Mouse (Mus musculus) forebrain, embryonic 12.5 days (tissue): ENCODE measurements around the gene Il27. TPM values are rescaled to one million over a fixed set of nuclear protein-coding genes. Genes with fewer than 3 reads are reported as not detected.
"Not testable (repeated sequence)": the region's sequence is repeated elsewhere in the genome, so short reads cannot be mapped to it uniquely, and the experiment has no call there.

Experiments used
- ATAC-seq: fragments of 200-750 bp; cut with Nextera tagmentation; 2 replicates; pipeline ENCODE4 v1.8.0; 2017; ENCODE audit warnings: moderate TSS enrichment; ENCODE audit not compliant: low FRiP score
- H3K27ac ChIP-seq: fragments of 300-500 bp; sonication (generic); 2 replicates; pipeline ENCODE4 v1.5.1; 2016; ENCODE audit warnings: mild to moderate bottlenecking
- H3K27me3 ChIP-seq: fragments of 300-500 bp; sonication (generic); 2 replicates; pipeline ENCODE4 v1.6.1; 2016; ENCODE audit warnings: mild to moderate bottlenecking
- H3K36me3 ChIP-seq: fragments of 300-500 bp; sonication (generic); replicated peaks from 2 replicates; pipeline ENCODE4 v1.6.1; 2016; ENCODE audit warnings: mild to moderate bottlenecking
- H3K4me1 ChIP-seq: fragments of 300-500 bp; sonication (generic); 2 replicates; pipeline ENCODE4 v1.6.1; 2016
- H3K4me2 ChIP-seq: fragments of 300-500 bp; sonication (generic); 2 replicates; pipeline ENCODE4 v1.6.1; 2016; ENCODE audit warnings: mild to moderate bottlenecking, moderate library complexity
- H3K4me3 ChIP-seq: fragments of 300-500 bp; sonication (generic); replicated peaks from 2 replicates; pipeline ENCODE4 v1.5.1; 2016; ENCODE audit warnings: mild to moderate bottlenecking
- H3K9ac ChIP-seq: fragments of 300-500 bp; sonication (generic); 2 replicates; pipeline ENCODE4 v1.6.1; 2016; ENCODE audit warnings: mild to moderate bottlenecking
- H3K9me3 ChIP-seq: fragments of 300-500 bp; sonication (generic); 2 replicates; pipeline ENCODE4 v1.6.1; 2016
- WGBS: fragments of 180-500 bp; shearing (Covaris S2); methylation state at CpG from one replicate; pipeline ENCODE4 v1.1.7; 2016; 5-methylcytosine and 5-hydroxymethylcytosine counted together
- polyA plus RNA-seq: library from polyadenylated mRNA; unstranded; fragments of >200 nt; fragmentation: Nextera tagmentation; extraction: Ambion mirVana; gene quantifications from 2 replicates; pipeline ENCODE4 v1.2.1, GENCODE M21; 2016

Gene Il27
- not detected in 2 replicates for polyA plus RNA-seq

DNA sequence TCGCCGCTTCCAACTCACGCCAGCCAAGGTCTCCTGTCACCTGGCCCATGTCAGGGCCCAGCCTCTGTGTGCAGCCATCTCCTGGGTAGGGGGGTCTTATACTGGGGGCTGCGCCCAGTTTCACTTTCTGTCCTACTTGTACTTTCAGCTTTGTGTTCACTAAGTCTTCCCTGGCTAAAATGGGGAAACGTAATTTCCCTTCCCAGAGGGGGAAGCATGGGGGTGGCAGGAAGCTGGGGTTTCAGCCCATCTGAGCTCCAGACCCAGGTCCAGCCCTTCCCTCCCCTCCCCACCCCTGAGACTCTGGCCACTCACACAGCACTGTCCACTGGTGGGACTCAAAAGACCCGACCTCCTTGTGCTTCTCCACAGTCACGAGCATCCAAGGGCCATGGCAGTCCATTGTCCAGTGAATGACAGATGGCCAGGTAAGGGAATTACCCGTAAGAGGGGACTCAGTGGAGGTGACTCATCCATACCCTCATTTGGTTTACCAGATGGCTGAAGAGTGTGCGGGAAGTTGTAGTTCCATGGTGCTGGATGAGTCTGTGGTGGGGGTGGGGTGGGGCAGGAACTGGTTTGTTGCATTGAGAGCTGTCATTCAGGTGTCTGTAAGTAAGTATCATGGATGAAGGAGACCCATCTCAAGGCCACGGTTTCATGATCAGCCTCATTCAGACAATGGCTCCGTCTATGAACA is at the start of gene Il27:
TSS of gene Il27 (minus strand) at position 80 of the 700 bp plus-strand sequence.
- H3K36me3 ChIP-seq = no peaks in the 10 kb centered on the region
- H3K4me1 ChIP-seq = no peaks in the 10 kb centered on the region
- no peak within 1 kb of the TSS for H3K4me3 ChIP-seq
- WGBS = 87% methylated on average over 11 of the region's 11 CpGs
- H3K4me2 ChIP-seq = no peak within 1 kb of the TSS
- no peak for ATAC-seq
- H3K9ac ChIP-seq = no peak within 1 kb of the TSS
- no peak within 1 kb of the TSS for H3K27ac ChIP-seq
- peaks cover 29% of the 10 kb centered on the region for H3K27me3 ChIP-seq
- no peaks in the 10 kb centered on the region for H3K9me3 ChIP-seq

DNA sequence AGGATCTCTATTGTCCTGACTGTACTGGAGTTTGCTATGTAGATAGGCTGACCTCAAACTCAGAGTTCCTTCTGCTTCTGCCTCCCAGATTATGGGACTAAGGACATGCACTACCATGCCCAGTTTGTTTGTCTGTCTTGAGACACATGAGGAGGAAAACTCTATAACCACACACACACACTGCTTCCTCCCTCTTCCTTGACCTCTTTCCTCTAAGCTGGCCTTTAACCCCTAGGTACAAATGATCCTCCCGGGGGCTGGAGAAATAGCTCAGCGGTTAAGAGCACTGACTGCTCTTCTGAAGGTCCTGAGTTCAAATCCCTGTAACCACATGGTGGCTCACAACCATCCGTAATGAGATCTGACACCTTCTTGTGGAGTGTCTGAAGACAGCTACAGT is 49.6 kb upstream of the Il27 start:
- Histone ChIP-seq H3K9me3 (no peaks in the 10 kb centered on the region), H3K9ac (no peak overlapping the region), H3K4me3 (no peak overlapping the region), H3K27me3 (no peaks in the 10 kb centered on the region), H3K27ac (no peak overlapping the region), H3K36me3 (no peaks in the 10 kb centered on the region), H3K4me2 (no peak overlapping the region), H3K4me1 (no peaks in the 10 kb centered on the region)
- WGBS = 81% methylated on average over 3 of the region's 3 CpGs
- ATAC-seq = no peak

- not testable (repeated sequence) for H3K4me1 ChIP-seq, H3K27ac ChIP-seq, H3K36me3 ChIP-seq, H3K4me3 ChIP-seq, H3K27me3 ChIP-seq, H3K4me2 ChIP-seq, H3K9ac ChIP-seq, H3K9me3 ChIP-seq, ATAC-seq
- WGBS = 76% methylated on average over 3 of the region's 3 CpGs
Measured at GRCm38 (mm10) chr7:126643244-126643617, 48.5 kb upstream of the Il27 start.

GRCm38 (mm10) chr7:126642545-126643243 is 48.0 kb upstream of the Il27 start:
- no peaks in the 10 kb centered on the region for H3K4me1 ChIP-seq
- no peak for ATAC-seq
- no peak overlapping the region for H3K4me3 ChIP-seq
- WGBS = 81% methylated on average over 5 of the region's 5 CpGs
- no peaks in the 10 kb centered on the region for H3K27me3 ChIP-seq
- no peaks in the 10 kb centered on the region for H3K36me3 ChIP-seq
- no peak overlapping the region for H3K4me2 ChIP-seq
- no peak overlapping the region for H3K27ac ChIP-seq
- H3K9me3 ChIP-seq = no peaks in the 10 kb centered on the region
- H3K9ac ChIP-seq = no peak overlapping the region

DNA sequence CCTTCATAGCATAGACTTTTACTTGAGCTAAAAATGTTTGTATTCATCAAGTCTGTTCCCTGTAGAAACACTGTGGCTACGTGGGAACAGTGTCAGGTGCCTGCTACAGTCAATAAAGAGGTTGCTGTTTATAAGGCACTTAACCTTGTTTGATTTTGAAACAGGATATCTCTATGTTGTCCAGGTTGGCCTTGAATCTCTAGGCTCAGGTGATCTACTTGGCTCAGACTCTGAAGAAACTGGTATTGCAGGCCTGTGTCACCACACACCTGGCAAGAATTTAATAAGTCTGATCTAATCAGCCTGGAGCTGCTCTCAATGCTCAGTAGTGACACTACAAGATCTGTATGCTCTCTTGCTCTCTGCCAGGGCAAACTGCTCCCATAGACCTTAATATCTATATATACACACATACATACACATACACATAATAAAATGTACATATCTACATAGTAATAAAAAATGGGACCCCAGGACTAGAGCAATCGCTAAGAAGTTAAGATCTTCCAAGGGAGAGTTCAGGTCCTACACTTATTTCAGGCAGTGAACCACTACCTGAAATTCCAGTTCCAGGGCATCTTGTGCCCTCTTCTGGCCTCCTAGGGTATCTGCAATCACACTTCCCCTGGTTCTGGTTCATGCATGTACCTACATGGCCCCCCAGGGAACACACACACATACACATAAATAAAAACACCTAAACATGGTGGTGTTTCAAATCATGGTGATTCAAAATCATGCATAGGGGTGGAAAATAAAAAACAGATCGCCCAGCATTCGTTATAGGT is 42.2 kb upstream of the Il27 start:
- 25% methylated on average over 4 of the region's 4 CpGs for WGBS
- H3K4me2 ChIP-seq = no peak overlapping the region
- H3K36me3 ChIP-seq = no peaks in the 10 kb centered on the region
- 0 out of 2 replicates have a peak, but pooled peaks cover 5% of the 10 kb centered on the region for H3K27me3 ChIP-seq
- no peak overlapping the region for H3K27ac ChIP-seq
- ATAC-seq = no peak
- H3K9me3 ChIP-seq = no peaks in the 10 kb centered on the region
- H3K4me3 ChIP-seq = no peak overlapping the region
- no peak overlapping the region for H3K9ac ChIP-seq
- no peaks in the 10 kb centered on the region for H3K4me1 ChIP-seq

GRCm38 (mm10) chr7:126635375-126635774 is 40.6 kb upstream of the Il27 start:
- Histone ChIP-seq H3K9me3 (no peaks in the 10 kb centered on the region), H3K4me2 (no peak overlapping the region), H3K27ac (no peak overlapping the region), H3K9ac (no peak overlapping the region), H3K4me1 (no peaks in the 10 kb centered on the region), H3K27me3 (0 out of 2 replicates have a peak, but pooled peaks cover 5% of the 10 kb centered on the region), H3K4me3 (no peak overlapping the region), H3K36me3 (no peaks in the 10 kb centered on the region)
- ATAC-seq = no peak

GRCm38 (mm10) chr7:126632478-126632877 is 37.7 kb upstream of the Il27 start:
- no peaks in the 10 kb centered on the region for H3K9me3 ChIP-seq
- WGBS = 78% methylated on average over 2 of the region's 2 CpGs

GRCm38 (mm10) chr7:126630824-126631518 is 36.2 kb upstream of the Il27 start, which contains the start of gene Nupr1:
Gene Nupr1 (minus strand): TSS chr7:126630861.
- ATAC-seq = no peak
- no peak within 1 kb of the TSS for H3K27ac ChIP-seq
- no peak within 1 kb of the TSS for H3K4me2 ChIP-seq
- no peak within 1 kb of the TSS for H3K9ac ChIP-seq
- H3K36me3 ChIP-seq = no peaks in the 10 kb centered on the region
- no peak within 1 kb of the TSS for H3K4me3 ChIP-seq
- 91% methylated on average over 4 of the region's 4 CpGs for WGBS
- H3K9me3 ChIP-seq = no peaks in the 10 kb centered on the region
- 0 out of 2 replicates have a peak, but pooled peaks cover 5% of the 10 kb centered on the region for H3K27me3 ChIP-seq
- no peaks in the 10 kb centered on the region for H3K4me1 ChIP-seq

More at GRCm38 (mm10) chr7:126632478-126632877, 37.7 kb upstream of the Il27 start:
- ATAC-seq = no peak
- Histone ChIP-seq H3K27ac (no peak overlapping the region), H3K4me3 (no peak overlapping the region), H3K27me3 (0 out of 2 replicates have a peak, but pooled peaks cover 5% of the 10 kb centered on the region), H3K9ac (no peak overlapping the region), H3K4me2 (no peak overlapping the region), H3K36me3 (no peaks in the 10 kb centered on the region), H3K4me1 (no peaks in the 10 kb centered on the region)

GRCm38 (mm10) chr7:126629915-126630314 is 35.2 kb upstream of the Il27 start:
- WGBS = 29% methylated on average over 3 of the region's 3 CpGs
- Histone ChIP-seq H3K27me3 (no peaks in the 10 kb centered on the region), H3K4me2 (no peak overlapping the region), H3K4me1 (no peaks in the 10 kb centered on the region), H3K27ac (no peak overlapping the region), H3K36me3 (no peaks in the 10 kb centered on the region), H3K4me3 (no peak overlapping the region), H3K9ac (no peak overlapping the region), H3K9me3 (no peaks in the 10 kb centered on the region)
- ATAC-seq = no peak

GRCm38 (mm10) chr7:126628111-126628510 is 33.4 kb upstream of the Il27 start:
- ATAC-seq = no peak
- H3K27me3 ChIP-seq = no peaks in the 10 kb centered on the region
- peaks cover 2% of the 10 kb centered on the region; the same call in 1 of the 2 replicates for H3K4me1 ChIP-seq
- 74% methylated on average over 6 of the region's 6 CpGs for WGBS
- H3K9me3 ChIP-seq = no peaks in the 10 kb centered on the region
- H3K4me3 ChIP-seq = no peak overlapping the region
- H3K27ac ChIP-seq = no peak overlapping the region
- no peak overlapping the region for H3K9ac ChIP-seq
- H3K4me2 ChIP-seq = no peak overlapping the region
- H3K36me3 ChIP-seq = no peaks in the 10 kb centered on the region

- WGBS = 79% methylated on average over 3 of the region's 3 CpGs
- Histone ChIP-seq H3K4me3 (no peak overlapping the region), H3K9me3 (no peaks in the 10 kb centered on the region), H3K27ac (no peak overlapping the region), H3K9ac (no peak overlapping the region), H3K4me1 (peaks cover 5% of the 10 kb centered on the region; the same call in 1 of the 2 replicates), H3K27me3 (no peaks in the 10 kb centered on the region), H3K4me2 (no peak overlapping the region), H3K36me3 (no peaks in the 10 kb centered on the region)
- no peak for ATAC-seq
Measured at GRCm38 (mm10) chr7:126625807-126626600, 31.3 kb upstream of the Il27 start.
